Mouse (Mus musculus) macrophage (primary cell): ENCODE measurements around the gene Gm8206. TPM values are rescaled to one million over a fixed set of nuclear protein-coding genes. Genes with fewer than 3 reads are reported as not detected.
"Not testable (repeated sequence)": the region's sequence is repeated elsewhere in the genome, so short reads cannot be mapped to it uniquely, and the experiment has no call there.

Experiments
- H3K27ac ChIP-seq: fragments of 350-480 bp; formaldehyde crosslinking; 2 replicates; pipeline ENCODE4 v1.9.0; 2021
- H3K36me3 ChIP-seq: fragments of 350-480 bp; formaldehyde crosslinking; 2 replicates; pipeline ENCODE4 v1.9.0; 2021; ENCODE audit errors: inconsistent target
- H3K4me3 ChIP-seq: fragments of 350-480 bp; formaldehyde crosslinking; 2 replicates; pipeline ENCODE4 v1.9.0; 2021; ENCODE audit errors: inconsistent target
- H3K79me2 ChIP-seq: fragments of 350-480 bp; formaldehyde crosslinking; 2 replicates; pipeline ENCODE4 v1.9.0; 2021; ENCODE audit errors: inconsistent target
- WGBS: methylation state at CpG from one replicate; pipeline ENCODE4 v1.1.7; 2026; ENCODE audit warnings: inconsistent platforms; ENCODE audit not compliant: missing documents; 5-methylcytosine and 5-hydroxymethylcytosine counted together
- polyA plus RNA-seq: library from polyadenylated mRNA; stranded (reverse); fragments of 250-400 nt; gene quantifications from 3 replicates; pipeline ENCODE4 v1.2.4, GENCODE M21; 2018; ENCODE audit warnings: inconsistent platforms
- total RNA-seq, 78 experiments: library from RNA; depleted of rRNA; stranded (reverse); fragments of 250-400 nt; gene quantifications; 1 replicate in 9 of 78; 2 replicates in 24 of 78; 3 replicates in 43 of 78; 4 replicates in 2 of 78; pipeline ENCODE4 v1.2.4; 2018; ENCODE audit warnings: inconsistent platforms in 56 of 78

The Gm8206 gene
- not detected for total RNA-seq (2018; cell fraction: chromatin; rRNA removed)
- not detected for total RNA-seq (2018; cell fraction: cytosol; rRNA removed)
- total RNA-seq (2018; cell fraction: nucleus; rRNA removed), result not detected
- not detected in 3 replicates for polyA plus RNA-seq

DNA sequence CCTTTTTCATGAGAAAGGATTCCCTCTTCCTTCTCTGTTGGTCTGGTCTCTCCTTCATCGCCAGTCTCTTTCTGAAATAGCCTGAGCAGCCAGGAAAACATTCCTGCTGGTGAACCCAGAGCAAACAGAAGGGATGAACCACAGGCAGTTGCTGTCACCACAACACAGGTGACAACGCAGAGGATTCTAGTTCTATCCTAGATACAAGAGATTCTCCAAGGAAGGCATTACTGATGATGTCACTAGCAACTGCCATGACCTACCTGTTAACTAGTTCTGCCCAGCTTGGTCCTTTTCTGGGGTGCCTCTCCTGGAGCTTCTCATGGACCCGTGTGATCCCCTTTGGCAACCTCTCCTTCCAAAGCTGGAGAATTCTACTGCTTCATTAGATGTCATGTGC, at the start of gene Gm8206:
Gene Gm8206, minus strand, starts transcription at position 101 of the 400 bp plus-strand sequence.
- not testable (repeated sequence) for H3K79me2 ChIP-seq, H3K27ac ChIP-seq
- no CpG with 5 or more reads among the region's 3 CpGs for WGBS

DNA sequence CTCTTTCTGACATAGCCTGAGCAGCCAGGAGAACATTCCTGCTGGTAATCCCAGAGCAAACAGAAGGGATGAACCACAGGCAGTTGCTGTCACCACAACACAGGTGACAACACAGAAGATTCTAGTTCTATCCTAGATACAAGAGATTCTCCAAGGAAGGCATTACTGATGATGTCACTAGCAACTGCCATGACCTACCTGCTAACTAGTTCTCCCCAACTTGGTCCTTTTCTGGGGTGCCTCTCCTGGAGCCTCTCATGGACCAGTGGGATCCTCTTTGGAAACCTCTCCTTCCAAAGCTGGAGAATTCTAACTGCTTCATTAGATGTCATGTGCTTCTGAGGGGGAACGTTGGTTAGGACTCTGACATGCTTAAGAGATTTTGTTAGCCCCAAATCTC, 32.0 kb upstream of the Gm8206 start, which contains the start of gene Gm3476:
Gene Gm3476, minus strand, starts transcription at position 101 of the 400 bp plus-strand sequence.
- H3K79me2 ChIP-seq, H3K36me3 ChIP-seq, H3K27ac ChIP-seq, H3K4me3 ChIP-seq: not testable (repeated sequence)
- WGBS, result no CpG with 5 or more reads among the region's 1 CpGs

More for the DNA sequence above, at the start of gene Gm8206:
- not testable (repeated sequence) for H3K36me3 ChIP-seq, H3K4me3 ChIP-seq

DNA sequence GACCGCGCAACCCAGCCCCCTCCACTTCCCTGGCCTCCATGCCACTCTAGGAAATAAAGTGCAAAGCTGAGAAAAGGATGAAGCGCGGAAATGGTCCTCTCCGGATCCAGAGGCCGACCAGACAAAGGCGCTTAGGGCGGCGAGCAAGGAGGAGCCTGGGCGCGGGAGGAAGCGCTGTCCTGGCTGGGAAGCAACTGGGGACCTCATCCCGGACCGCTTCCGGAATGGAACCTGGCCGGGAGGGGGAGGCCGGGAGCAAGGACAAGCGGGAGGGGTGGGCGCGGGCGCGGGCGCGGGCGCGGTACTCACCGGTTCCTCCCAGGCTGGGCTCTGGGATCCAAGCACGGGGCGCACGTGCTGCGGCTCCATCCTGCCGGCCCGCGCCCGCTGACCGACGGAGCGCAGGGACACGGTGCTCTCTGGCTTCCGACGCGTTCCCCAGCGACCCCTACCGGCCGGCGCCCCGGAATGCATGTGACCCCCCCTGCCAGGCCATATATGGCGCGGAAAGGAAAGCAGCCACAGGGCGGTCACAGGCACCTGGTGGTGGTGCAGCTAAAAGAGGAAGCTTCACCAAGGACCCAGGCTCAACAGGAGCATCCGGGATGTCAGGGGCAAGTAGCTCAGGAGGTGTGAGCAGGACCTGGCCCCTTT, 14.7 kb upstream of the Gm8206 start, which contains the start of gene Gm3468:
Gene Gm3468, minus strand, starts transcription at position 394 of the 654 bp plus-strand sequence.
- not testable (repeated sequence) for H3K4me3 ChIP-seq, H3K79me2 ChIP-seq, H3K36me3 ChIP-seq, H3K27ac ChIP-seq
- under 1% methylated on average over 17 of the region's 51 CpGs for WGBS

DNA sequence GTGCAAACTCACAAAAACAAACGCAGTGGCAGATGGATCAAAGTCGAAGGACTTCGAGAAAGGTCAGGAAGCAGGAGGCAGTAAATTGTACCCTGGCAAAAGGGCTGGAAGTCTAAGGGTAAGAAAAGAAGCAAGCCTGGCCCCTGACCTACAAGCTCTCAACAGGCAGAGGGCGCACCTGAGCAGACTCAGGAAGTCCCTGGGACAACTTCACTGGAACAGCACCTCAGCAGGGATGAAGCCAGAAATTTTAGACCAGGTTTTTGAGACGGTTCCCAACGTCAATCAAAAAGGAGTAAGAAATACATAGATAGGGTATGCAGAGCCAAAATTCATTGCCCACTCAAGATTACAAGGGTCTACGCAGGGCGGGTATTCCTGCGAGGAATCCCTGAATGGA, 13.8 kb upstream of the Gm8206 start:
- H3K79me2 ChIP-seq, H3K36me3 ChIP-seq, H3K4me3 ChIP-seq, H3K27ac ChIP-seq: not testable (repeated sequence)
- 14% methylated on average over 7 of the region's 9 CpGs for WGBS

DNA sequence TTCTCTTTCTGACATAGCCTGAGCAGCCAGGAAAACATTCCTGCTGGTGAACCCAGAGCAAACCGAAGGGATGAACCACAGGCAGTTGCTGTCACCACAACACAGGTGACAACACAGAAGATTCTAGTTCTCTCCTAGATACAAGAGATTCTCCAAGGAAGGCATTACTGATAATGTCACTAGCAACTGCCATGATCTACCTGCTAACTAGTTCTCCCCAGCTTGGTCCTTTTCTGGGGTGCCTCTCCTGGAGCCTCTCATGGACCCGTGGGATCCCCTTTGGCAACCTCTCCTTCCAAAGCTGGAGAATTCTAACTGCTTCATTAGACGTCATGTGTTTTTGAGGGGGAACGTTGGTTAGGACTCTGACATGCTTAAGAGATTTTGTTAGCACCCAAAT, 35.6 kb downstream of the Gm8206 start, which contains the start of gene Gm6337:
Gene Gm6337, minus strand, starts transcription at position 101 of the 400 bp plus-strand sequence.
- not testable (repeated sequence) for H3K4me3 ChIP-seq, H3K36me3 ChIP-seq, H3K79me2 ChIP-seq, H3K27ac ChIP-seq
- WGBS, result no CpG with 5 or more reads among the region's 4 CpGs

DNA sequence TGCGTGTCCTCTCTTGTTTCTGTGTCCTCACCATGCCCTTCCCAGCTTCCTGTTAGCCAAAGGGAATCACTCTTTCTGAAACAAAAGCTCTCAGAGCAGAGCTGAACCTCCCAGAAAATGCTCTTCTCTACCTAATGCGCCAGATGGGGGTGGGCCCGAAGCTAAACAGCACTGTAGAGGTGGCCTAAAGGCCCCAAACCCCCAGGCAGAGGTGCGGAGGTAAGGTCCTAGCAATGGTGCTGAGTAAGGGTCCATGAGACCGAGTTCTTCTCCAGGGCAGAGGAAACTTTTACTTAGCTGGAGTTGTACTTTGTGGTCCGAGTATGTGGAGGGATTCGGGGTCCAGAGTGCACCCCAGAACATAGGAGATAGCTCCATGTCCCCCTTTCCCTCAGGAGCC, 106.6 kb downstream of the Gm8206 start:
- WGBS, result 90% methylated on average over 3 of the region's 7 CpGs
- H3K27ac ChIP-seq, H3K36me3 ChIP-seq, H3K4me3 ChIP-seq, H3K79me2 ChIP-seq: not testable (repeated sequence)

DNA sequence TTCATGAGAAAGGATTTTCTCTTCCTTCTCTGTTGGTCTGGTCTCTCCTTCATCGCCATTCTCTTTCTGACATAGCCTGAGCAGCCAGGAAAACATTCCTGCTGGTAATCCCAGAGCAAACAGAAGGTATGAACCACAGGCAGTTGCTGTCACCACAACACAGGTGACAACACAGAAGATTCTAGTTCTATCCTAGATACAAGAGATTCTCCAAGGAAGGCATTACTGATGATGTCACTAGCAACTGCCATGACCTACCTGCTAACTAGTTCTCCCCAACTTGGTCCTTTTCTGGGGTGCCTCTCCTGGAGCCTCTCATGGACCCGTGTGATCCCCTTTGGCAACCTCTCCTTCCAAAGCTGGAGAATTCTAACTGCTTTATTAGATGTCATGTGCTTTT, 114.7 kb downstream of the Gm8206 start, which contains the start of gene Gm3453:
Gene Gm3453, minus strand, starts transcription at position 101 of the 400 bp plus-strand sequence.
- H3K27ac ChIP-seq, H3K36me3 ChIP-seq, H3K4me3 ChIP-seq, H3K79me2 ChIP-seq: not testable (repeated sequence)
- WGBS, result no CpG with 5 or more reads among the region's 2 CpGs

Other genes starting within 250 kb of the Gm8206 start
- gene Gm8237, start 213.6 kb downstream of the Gm8206 start, polyA plus RNA-seq, result not detected in 3 replicates
- gene Gm3248, start 132.2 kb downstream of the Gm8206 start, polyA plus RNA-seq, result not detected in 3 replicates
- gene Gm3453, start 114.8 kb downstream of the Gm8206 start, polyA plus RNA-seq, result not detected in 3 replicates
- gene Gm6337, start 35.7 kb downstream of the Gm8206 start, polyA plus RNA-seq, result not detected in 3 replicates
- not detected in 3 replicates for gene Gm3468, start 14.7 kb upstream of the Gm8206 start, polyA plus RNA-seq
- gene Gm3476, start 31.9 kb upstream of the Gm8206 start, polyA plus RNA-seq, result not detected in 3 replicates
- gene Gm21560, start 125.3 kb upstream of the Gm8206 start, polyA plus RNA-seq, result not detected in 3 replicates
- gene Gm3411, start 193.3 kb upstream of the Gm8206 start, polyA plus RNA-seq, result not detected in 3 replicates
- gene Gm21103, start 210.9 kb upstream of the Gm8206 start, polyA plus RNA-seq, result not detected in 3 replicates
- gene Gm3618, start 249.7 kb upstream of the Gm8206 start, polyA plus RNA-seq, result not detected in 3 replicates